Mouse (Mus musculus): ENCODE data around the gene Cst6.

DNA sequence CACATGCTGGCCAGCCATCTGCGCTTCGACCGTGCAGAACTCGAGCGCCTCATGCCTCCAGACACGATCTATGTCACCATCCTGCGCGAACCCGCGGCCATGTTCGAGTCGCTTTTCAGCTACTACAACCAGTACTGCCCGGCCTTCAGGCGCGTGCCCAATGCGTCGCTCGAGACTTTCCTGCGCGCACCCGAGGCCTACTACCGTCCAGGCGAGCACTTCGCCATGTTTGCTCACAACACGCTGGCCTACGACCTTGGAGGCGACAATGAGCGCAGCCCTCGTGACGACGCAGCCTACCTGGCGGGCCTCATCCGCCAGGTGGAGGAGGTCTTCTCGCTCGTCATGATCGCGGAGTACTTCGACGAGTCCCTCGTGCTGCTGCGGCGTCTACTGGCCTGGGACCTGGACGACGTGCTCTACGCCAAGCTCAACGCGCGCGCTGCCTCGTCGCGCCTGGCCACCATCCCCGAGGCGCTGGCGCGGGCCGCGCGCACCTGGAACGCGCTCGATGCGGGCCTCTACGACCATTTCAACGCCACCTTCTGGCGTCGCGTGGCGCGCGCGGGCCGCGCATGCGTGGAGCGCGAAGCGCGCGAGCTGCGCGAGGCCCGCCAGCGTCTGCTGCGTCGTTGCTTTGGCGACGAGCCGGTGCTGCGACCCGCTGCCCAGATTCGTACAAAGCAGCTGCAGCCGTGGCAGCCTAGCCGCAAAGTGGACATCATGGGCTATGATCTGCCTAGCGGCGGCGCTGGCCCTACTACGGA lies 42.2 kb downstream of the Cst6 start:
- TF ChIP-seq POLR2A (IDR thresholded peaks at IDR 0.05; ENCODE audit: low read depth, low read length) (no peak), CTCF (IDR thresholded peaks at IDR 0.05; ENCODE audit: borderline replicate concordance, insufficient read depth, low read length) (no peak)
